Mouse (Mus musculus) hindbrain, embryonic 11.5 days (tissue): ENCODE data around the gene Cct5. TPM values are rescaled to one million over a fixed set of nuclear protein-coding genes. Genes with fewer than 3 reads are reported as not detected.
A peak's percentile ranks its signal among the peaks of the same experiment; 100 is the strongest.

ENCODE experiments used
- ATAC-seq: fragments of 200-750 bp; cut with Nextera tagmentation; 2 replicates; pipeline ENCODE4 v1.8.0; 2017; ENCODE audit warnings: mild to moderate bottlenecking, moderate TSS enrichment, moderate library complexity; ENCODE audit not compliant: low FRiP score
- DNase-seq: peaks from one replicate; pipeline ENCODE4 v3.0.0-alpha.2; 2015; ENCODE audit warnings: low spot score
- H3K27ac ChIP-seq: fragments of 300-500 bp; sonication (generic); 2 replicates; pipeline ENCODE4 v1.5.1; 2014; ENCODE audit warnings: mild to moderate bottlenecking, low read depth, low read length
- H3K27me3 ChIP-seq: fragments of 300-500 bp; sonication (generic); 2 replicates; pipeline ENCODE4 v1.6.1; 2014; ENCODE audit warnings: mild to moderate bottlenecking, low read length, moderate library complexity, mixed read lengths; ENCODE audit not compliant: control insufficient read depth, insufficient read depth
- H3K36me3 ChIP-seq: fragments of 300-500 bp; sonication (generic); 2 replicates; pipeline ENCODE4 v1.6.1; 2014; ENCODE audit warnings: mild to moderate bottlenecking, low read length, moderate library complexity, mixed read lengths; ENCODE audit not compliant: control insufficient read depth, insufficient read depth
- H3K4me1 ChIP-seq: fragments of 300-500 bp; sonication (generic); replicated peaks from 2 replicates; pipeline ENCODE4 v1.6.1; 2014; ENCODE audit warnings: low read length, mixed read lengths; ENCODE audit not compliant: control insufficient read depth, insufficient read depth
- H3K4me2 ChIP-seq: fragments of 300-500 bp; sonication (generic); replicated peaks from 2 replicates; pipeline ENCODE4 v1.6.1; 2014; ENCODE audit warnings: mild to moderate bottlenecking, low read depth, low read length
- H3K4me3 ChIP-seq: fragments of 300-500 bp; sonication (generic); 2 replicates; pipeline ENCODE4 v1.5.1; 2014; ENCODE audit warnings: low read depth, low read length
- H3K9ac ChIP-seq: fragments of 300-500 bp; sonication (generic); 2 replicates; pipeline ENCODE4 v1.6.1; 2014; ENCODE audit warnings: low read depth, low read length
- H3K9me3 ChIP-seq: fragments of 300-500 bp; sonication (generic); 2 replicates; pipeline ENCODE4 v1.6.1; 2016; ENCODE audit warnings: low read length; ENCODE audit not compliant: control insufficient read depth
- WGBS: fragments of 180-500 bp; shearing (Covaris S2); extraction: QIAGEN DNeasy Blood & Tissue Kit; methylation state at CpG from one replicate; pipeline ENCODE4 v1.1.7; 2014; 5-methylcytosine and 5-hydroxymethylcytosine counted together
- polyA plus RNA-seq: library from polyadenylated mRNA; unstranded; fragments of >200 nt; fragmentation: Nextera tagmentation; extraction: Ambion mirVana; gene quantifications from 2 replicates; pipeline ENCODE4 v1.2.1, GENCODE M21; 2014

Cct5 gene
- polyA plus RNA-seq, 1 experiment from 2014 or later = 721 TPM

GRCm38 (mm10) chr15:31546291-31546690 is 55.3 kb downstream of the Cct5 start:
- Histone ChIP-seq H3K4me1 (peaks cover 5% of the 10 kb centered on the region; the same call in 1 of the 2 replicates), H3K9ac (no peak overlapping the region), H3K4me3 (no peak overlapping the region), H3K4me2 (no peak overlapping the region), H3K9me3 (no peaks in the 10 kb centered on the region), H3K36me3 (no peaks in the 10 kb centered on the region), H3K27ac (no peak overlapping the region), H3K27me3 (no peaks in the 10 kb centered on the region)
- 87% methylated on average over 6 of the region's 6 CpGs for WGBS
- DNase-seq = no peak
- no peak for ATAC-seq

GRCm38 (mm10) chr15:31545058-31545457 is 56.5 kb downstream of the Cct5 start:
- DNase-seq (no peak), ATAC-seq (no peak)
- Histone ChIP-seq H3K4me2 (no peak overlapping the region), H3K27ac (no peak overlapping the region), H3K36me3 (no peaks in the 10 kb centered on the region), H3K27me3 (no peaks in the 10 kb centered on the region), H3K4me1 (peaks cover 5% of the 10 kb centered on the region; the same call in 1 of the 2 replicates), H3K9ac (no peak overlapping the region), H3K4me3 (no peak overlapping the region), H3K9me3 (no peaks in the 10 kb centered on the region)
- 73% methylated on average over 1 of the region's 1 CpGs for WGBS

GRCm38 (mm10) chr15:31543246-31543645 is 58.4 kb downstream of the Cct5 start:
- Histone ChIP-seq H3K9me3 (no peaks in the 10 kb centered on the region), H3K27me3 (no peaks in the 10 kb centered on the region), H3K36me3 (no peaks in the 10 kb centered on the region), H3K4me2 (no peak overlapping the region), H3K4me1 (peaks cover 5% of the 10 kb centered on the region; the same call in 1 of the 2 replicates), H3K9ac (no peak overlapping the region), H3K27ac (no peak overlapping the region), H3K4me3 (no peak overlapping the region)
- ATAC-seq (no peak), DNase-seq (no peak)
- 13% methylated on average over 3 of the region's 3 CpGs for WGBS

GRCm38 (mm10) chr15:31542013-31542958 is 59.3 kb downstream of the Cct5 start:
- DNase-seq = peak; percentile 53
- WGBS = 5% methylated on average over 10 of the region's 10 CpGs
- H3K9me3 ChIP-seq = no peaks in the 10 kb centered on the region
- no peaks in the 10 kb centered on the region for H3K27me3 ChIP-seq
- peak overlapping the region; percentile 58; the same call in 1 of the 2 replicates for H3K27ac ChIP-seq
- H3K4me2 ChIP-seq = no peak overlapping the region
- H3K9ac ChIP-seq = 0 out of 2 replicates have a peak overlapping the region, but pooled peaks have one; percentile 27
- no peak overlapping the region for H3K4me3 ChIP-seq
- peak; percentile 63 for ATAC-seq
- H3K4me1 ChIP-seq = peaks cover 5% of the 10 kb centered on the region; the same call in 1 of the 2 replicates
- no peaks in the 10 kb centered on the region for H3K36me3 ChIP-seq

Other genes starting within 250 kb of the Cct5 start
- 0.22 and 0.31 TPM in 2 replicates for gene Ankrd33b, start 234.1 kb downstream of the Cct5 start, polyA plus RNA-seq
- 2.7 and 3.2 TPM in 2 replicates for gene Ropn1l, start 148.1 kb downstream of the Cct5 start, polyA plus RNA-seq
- gene March6, start 70.8 kb downstream of the Cct5 start, polyA plus RNA-seq = 46.3 and 49.2 TPM in 2 replicates
- gene Cmbl, start 36.4 kb downstream of the Cct5 start, polyA plus RNA-seq = 0.64 and 1.3 TPM in 2 replicates
- 14.7 and 15.6 TPM in 2 replicates for gene Fam173b, start within 50 bp of the Cct5 start, polyA plus RNA-seq